Mouse (Mus musculus): ENCODE measurements at regions not wholly inside any gene's neighbourhood (a gene's known extent, or its start where the extent isn't known, plus 50 kb on each side); places are given as distances from the start of the nearest gene placed in this dataset.
A peak's percentile ranks its signal among the peaks of the same experiment; 100 is the strongest.

DNA sequence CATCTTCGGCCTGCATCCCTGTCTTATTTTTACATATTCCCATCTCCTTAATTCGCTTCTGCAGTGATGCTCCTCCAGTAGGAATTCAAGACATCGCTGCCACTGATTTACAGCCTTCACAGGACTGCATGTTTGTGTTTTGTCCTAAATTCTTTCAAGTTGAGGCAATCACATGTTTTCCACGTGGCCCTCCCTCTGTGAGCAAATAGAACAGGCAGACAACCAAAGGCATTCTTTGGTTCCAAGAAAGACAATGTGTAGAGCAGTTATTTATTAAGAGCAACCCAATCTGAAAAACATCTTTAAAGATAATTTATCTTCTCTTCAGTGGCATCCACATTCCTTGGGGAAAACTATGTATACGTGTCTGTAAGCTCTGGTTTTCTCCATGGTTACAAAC, 472.8 kb upstream of the Intu start:
- no peak for DNase-seq (ENCODE audit: low spot score in 2 of 2)

- DNase-seq (ENCODE audit: low spot score in 2 of 2) = no peak
Observed at GRCm38 (mm10) chr3:40058719-40059420, 472.2 kb upstream of the Intu start.

GRCm38 (mm10) chr3:40070137-40070667, 460.9 kb upstream of the Intu start:
- DNase-seq (ENCODE audit: low spot score in 2 of 2) = no peak

- DNase-seq (ENCODE audit: low spot score in 2 of 2) = no peak
Observed at GRCm38 (mm10) chr3:40076824-40077223, 454.3 kb upstream of the Intu start.

DNA sequence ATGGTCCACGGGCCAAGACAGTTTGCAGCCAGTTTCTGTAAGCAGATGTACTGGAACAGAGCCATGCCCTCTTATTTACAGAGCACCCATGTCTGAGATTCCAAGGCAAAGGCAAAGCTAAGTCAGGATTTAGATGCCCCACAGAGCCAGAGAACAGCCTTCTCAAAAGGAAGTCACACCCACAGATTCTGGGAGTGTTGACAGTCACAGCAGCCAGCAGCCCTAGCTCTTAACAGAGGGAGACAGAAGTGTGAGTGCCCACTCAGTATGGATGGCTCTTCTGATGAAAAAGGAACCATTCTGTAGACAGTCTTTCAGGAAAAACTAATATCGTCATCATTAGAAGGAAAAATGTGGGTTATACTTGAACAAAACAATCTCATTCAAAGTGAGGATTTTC, 446.0 kb upstream of the Intu start:
- DNase-seq (ENCODE audit: low spot score in 2 of 2) = peak; percentile 15 to 16

- no peak for DNase-seq (ENCODE audit: low spot score in 2 of 2)
Observed at GRCm38 (mm10) chr3:40091773-40092343, 439.2 kb upstream of the Intu start.

DNA sequence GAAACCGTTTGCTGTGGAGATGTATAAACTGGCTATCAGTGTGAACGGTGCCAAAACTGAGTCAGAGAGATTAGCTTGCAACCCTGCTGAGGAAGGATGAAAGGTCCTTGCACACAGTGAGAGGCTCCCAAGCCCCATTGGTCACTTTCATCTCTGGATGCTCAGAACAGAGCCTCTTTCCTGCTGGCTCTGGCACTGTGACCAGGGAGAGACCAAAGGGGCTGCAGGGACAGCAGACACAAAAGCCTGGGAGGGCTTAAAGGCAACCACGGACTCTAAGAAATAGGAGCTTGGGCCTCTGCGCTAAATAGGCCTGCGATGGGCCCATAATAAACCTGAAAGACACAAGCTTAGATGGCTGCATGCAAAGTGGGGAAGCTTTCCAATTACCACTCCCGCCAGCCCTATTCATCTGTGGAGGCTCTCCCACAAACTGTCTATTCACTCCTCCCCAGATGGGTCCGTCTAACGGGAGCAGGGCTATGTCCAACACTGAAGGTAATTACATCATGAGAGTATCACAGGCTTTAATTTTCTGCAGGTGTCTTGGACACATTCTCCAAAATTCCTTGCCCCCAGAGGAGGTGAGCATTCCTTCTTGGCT, 438.2 kb upstream of the Intu start:
- DNase-seq (ENCODE audit: low spot score in 2 of 2) = no peak

GRCm38 (mm10) chr3:40094040-40094439, 437.0 kb upstream of the Intu start:
- no peak for DNase-seq (ENCODE audit: low spot score in 2 of 2)

DNA sequence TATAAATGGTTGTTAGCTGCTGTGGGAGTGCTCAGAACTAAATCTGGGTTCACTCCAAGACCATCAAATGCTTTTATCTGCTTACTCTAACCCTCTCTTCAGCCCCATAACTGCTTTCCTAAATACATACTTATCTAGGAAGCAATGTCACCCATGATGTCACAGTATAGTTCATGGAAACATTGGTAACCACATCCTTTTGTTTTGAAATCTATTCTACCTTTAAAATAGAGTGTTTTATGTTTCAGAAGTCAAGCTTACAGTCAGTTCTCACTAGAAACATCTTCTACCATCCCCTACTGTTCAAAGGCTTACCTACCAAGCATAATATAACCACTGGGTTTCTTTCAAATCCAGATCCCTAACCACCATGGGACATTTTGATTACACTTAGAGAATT, 436.4 kb upstream of the Intu start:
- DNase-seq (ENCODE audit: low spot score in 2 of 2) = no peak

DNA sequence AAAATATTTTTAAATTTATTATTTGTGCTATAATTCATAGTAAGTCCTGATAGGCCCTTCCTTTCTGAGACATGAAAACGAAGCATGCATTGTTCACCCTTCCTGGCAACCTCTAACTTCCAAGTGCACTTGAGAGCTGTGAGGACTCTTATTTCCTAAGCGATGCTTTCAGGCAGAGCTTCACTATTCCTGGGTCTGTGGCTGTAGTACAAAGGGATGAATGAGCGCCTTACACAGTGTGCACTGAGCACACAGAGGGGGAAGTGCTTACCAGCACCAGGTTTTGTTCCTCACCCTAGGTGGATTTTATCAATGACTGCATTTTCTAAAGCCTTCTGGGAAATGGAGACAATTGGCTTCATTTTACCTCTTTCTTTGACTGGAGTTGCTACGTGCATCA, 428.4 kb upstream of the Intu start:
- no peak for DNase-seq (ENCODE audit: low spot score in 2 of 2)

DNA sequence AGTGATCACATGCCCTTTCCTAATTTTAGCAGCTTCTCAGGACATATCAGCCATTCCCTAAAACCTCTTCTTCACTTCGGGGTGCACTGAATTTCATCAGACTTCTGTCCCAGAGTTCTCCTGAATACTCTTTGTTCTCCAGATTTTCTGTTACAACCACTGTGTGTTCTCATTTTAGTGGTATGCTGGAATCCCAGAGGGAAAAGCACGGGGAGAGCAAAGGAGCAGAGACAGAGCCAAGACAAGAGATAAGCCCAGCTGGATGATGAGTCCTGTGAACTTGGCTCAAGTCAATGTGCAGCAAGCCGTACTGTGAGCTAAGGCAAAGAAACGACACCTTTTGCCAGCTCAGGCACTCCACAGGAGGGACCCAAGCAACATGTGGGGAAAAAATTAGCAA, 416.3 kb upstream of the Intu start:
- no peak for DNase-seq (ENCODE audit: low spot score in 2 of 2)

DNA sequence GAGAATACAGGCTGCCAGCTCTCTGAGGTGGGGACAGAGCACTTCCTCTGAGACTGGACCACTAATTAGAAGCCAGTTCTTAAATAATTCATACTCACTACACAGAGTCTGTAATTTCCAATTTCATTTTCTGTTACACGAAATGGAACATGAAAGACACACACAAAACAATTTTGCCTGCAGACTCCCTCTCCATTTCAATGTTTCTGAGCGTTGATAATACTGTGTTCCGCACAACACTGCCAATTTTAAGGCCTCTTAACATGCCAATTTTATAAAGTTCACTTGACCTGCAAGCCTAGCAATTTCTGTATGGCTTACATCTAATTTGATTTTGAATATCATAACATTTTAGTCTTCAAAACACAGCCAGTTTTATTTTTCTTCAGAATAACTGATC, 412.5 kb upstream of the Intu start:
- DNase-seq (ENCODE audit: low spot score in 2 of 2) = no peak

DNA sequence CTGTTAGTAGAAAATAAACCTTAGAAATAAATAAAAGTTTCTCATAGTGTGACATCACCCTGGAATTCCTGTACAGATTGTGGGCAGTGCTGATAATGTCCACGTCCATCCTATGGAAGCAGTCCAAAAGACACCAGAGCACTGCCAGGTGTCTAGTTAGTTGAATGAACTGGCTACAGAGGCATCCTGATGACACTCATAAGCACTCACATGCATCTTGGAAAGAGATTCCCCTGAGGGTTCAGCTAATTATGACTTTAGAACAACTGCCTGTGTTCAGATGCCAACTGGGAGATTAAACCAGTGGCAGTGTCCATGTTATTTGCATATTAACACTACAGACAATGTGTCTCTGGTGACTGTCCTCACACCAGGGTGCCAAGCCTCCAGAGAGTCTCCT, 411.6 kb upstream of the Intu start:
- DNase-seq (ENCODE audit: low spot score in 2 of 2) = no peak

DNA sequence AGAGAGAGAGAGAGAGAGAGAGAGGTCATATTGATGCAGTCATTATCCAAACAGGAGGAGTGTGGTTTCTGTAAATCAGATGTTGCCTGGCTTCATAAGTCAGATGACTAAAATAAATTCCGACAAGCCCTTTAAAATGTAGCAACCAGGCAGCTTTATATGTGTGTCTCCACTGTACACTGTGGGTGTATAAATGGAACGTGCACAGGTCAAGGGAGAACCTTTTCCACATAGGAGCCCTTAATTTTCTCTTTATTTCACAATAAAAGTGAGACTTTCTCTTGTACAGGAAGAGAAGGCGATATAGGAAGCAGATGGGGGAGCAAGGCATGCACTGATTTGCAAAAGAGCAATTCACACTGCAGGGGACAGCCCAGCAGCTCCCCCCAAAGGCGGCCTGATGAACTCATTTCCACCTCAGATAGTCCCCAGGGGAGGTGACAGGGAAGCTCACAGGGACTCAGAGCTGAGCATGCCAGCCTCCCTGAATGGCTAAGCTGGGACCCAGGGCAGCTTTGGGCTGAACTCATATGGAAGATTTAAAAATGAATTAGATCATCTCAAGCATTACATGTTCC, 410.7 kb upstream of the Intu start:
- peak; percentile 5 to 60 for DNase-seq (ENCODE audit: low spot score in 2 of 2)

DNA sequence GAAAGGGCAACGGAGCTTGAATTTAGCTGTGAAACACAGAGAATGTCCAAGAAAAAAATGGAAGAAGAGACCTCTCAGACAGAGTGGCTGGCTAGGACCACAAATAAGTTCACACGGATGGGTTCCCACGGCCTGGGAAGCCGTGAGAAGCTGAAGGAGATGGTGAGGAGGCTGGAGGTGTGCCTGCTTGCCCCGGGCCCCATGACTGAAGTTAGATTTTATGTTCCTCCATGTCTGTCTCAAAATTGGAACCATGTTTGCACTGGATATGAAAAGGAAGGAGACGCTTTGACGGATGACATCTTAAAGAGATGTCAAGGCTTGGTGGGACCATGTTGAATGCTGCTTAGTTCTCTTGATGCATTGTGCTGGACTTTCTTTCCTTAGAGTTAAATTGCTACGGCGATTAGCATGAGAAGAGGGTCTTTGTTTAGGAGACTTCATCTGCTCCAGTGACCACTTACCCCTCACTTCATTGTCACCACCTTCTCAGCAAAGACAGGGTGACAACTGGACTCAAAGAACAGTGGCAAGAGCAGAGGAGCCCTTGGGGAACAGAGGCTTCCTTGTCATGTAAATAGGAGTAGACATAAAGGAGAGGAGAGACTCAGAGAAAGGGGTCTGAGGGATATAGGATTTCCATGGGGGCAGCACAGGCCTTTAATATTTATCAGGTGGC, 407.4 kb upstream of the Intu start:
- DNase-seq (ENCODE audit: low spot score in 2 of 2) = no peak

DNA sequence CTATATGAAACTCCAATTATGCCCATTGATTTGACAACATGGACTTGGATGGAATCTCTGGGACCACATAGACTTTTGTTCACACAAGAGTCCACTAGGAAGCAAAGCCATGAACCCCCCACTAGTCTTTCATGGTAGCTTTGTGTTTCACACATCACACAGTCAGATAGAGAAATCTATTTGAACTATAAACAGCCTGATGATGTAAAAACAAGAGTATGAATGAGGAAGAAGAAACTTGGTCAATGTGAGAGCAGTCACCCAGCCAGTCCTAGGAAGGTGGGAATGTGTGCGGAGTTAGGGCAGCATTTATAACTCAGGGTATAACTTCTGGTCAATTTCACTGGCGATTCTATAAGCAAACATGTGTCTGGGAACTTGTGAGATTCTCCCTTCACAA, 404.2 kb upstream of the Intu start:
- no peak for DNase-seq (ENCODE audit: low spot score in 2 of 2)

GRCm38 (mm10) chr3:40130858-40131584, 400.1 kb upstream of the Intu start:
- no peak for DNase-seq (ENCODE audit: low spot score in 2 of 2)

- DNase-seq (ENCODE audit: low spot score in 2 of 2) = no peak
Observed at GRCm38 (mm10) chr3:40138671-40139070, 392.4 kb upstream of the Intu start.

DNA sequence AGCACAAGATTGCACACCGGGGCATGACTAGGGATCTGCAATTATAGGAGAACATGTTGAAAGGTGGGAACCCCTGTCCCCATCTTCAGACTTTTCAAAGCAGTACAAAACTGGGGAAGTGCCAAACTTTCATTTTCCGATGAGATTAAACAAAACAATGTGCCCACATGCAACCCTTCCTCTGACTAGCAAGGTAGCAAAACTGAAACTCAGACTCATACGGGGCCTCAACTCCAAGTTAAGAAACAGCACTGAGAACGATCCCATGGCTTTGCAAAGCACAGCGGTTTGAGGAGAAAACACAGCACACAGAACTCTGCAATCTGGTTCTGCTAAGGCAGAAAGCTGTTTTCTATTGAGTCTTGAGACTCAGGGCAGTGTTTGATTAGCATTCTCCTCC, 388.9 kb upstream of the Intu start:
- DNase-seq (ENCODE audit: low spot score in 2 of 2) = no peak

- DNase-seq (ENCODE audit: low spot score in 2 of 2) = no peak
Observed at GRCm38 (mm10) chr3:40158631-40159030, 372.5 kb upstream of the Intu start.

- no peak for DNase-seq (ENCODE audit: low spot score in 2 of 2)
Observed at GRCm38 (mm10) chr3:40159591-40160145, 371.4 kb upstream of the Intu start.

All from left cerebral cortex, adult 9 months (tissue).